Mouse (Mus musculus) ES-Bruce4 (cell line): ENCODE data around the gene Ap2b1. TPM values are rescaled to one million over a fixed set of nuclear protein-coding genes. Genes with fewer than 3 reads are reported as not detected.

Experiments
- H3K27ac ChIP-seq: 2 replicates; pipeline ENCODE4 v1.5.1; 2012; ENCODE audit warnings: low read length, inconsistent platforms; ENCODE audit not compliant: insufficient read depth
- H3K27me3 ChIP-seq: 2 replicates; pipeline ENCODE4 v1.6.1; 2012; ENCODE audit warnings: mild to moderate bottlenecking, low read length, inconsistent platforms; ENCODE audit not compliant: control insufficient read depth, poor library complexity, insufficient read depth, severe bottlenecking
- H3K36me3 ChIP-seq: 2 replicates; pipeline ENCODE4 v1.6.1; 2012; ENCODE audit warnings: inconsistent platforms, mild to moderate bottlenecking, low read length, moderate library complexity; ENCODE audit not compliant: control insufficient read depth, poor library complexity, insufficient read depth, severe bottlenecking
- H3K4me1 ChIP-seq: one replicate; pipeline ENCODE4 v1.8.1; 2011; ENCODE audit warnings: low read length; ENCODE audit not compliant: control insufficient read depth, insufficient read depth
- H3K4me3 ChIP-seq: 2 replicates; pipeline ENCODE4 v1.5.1; 2011; ENCODE audit warnings: low read depth, mild to moderate bottlenecking, low read length
- H3K9ac ChIP-seq: 2 replicates; pipeline ENCODE4 v1.6.1; 2012; ENCODE audit warnings: low read depth, mild to moderate bottlenecking, inconsistent platforms; ENCODE audit not compliant: poor library complexity, severe bottlenecking
- H3K9me3 ChIP-seq: replicated peaks from 2 replicates; pipeline ENCODE4 v1.6.1; 2012; ENCODE audit warnings: mild to moderate bottlenecking, low read length, inconsistent platforms; ENCODE audit not compliant: control insufficient read depth, poor library complexity, insufficient read depth, severe bottlenecking
- CTCF ChIP-seq: IDR thresholded peaks from one replicate; pipeline ENCODE4 v1.8.1; 2011; ENCODE audit warnings: low read depth, low read length
- EP300 ChIP-seq: IDR thresholded peaks from 2 replicates; pipeline ENCODE4 v1.6.1; 2011; ENCODE audit warnings: low read depth, low read length; ENCODE audit not compliant: insufficient read depth
- POLR2A ChIP-seq: IDR thresholded peaks from one replicate; pipeline ENCODE4 v1.8.1; 2011; ENCODE audit warnings: low read length; ENCODE audit not compliant: insufficient read depth
- polyA plus RNA-seq: library from polyadenylated mRNA; stranded (reverse); fragments of >200 nt; gene quantifications from 2 replicates; pipeline ENCODE4 v1.2.4, GENCODE M21; 2011; ENCODE audit warnings: low read depth; ENCODE audit not compliant: missing spikeins, insufficient read depth, insufficient read length

Gene Ap2b1
- polyA plus RNA-seq, 1 experiment: 196 TPM

- no peaks in the 10 kb centered on the region for H3K9me3 ChIP-seq
- TF ChIP-seq EP300 (no peak), POLR2A (no peak), CTCF (no peak)
- H3K27me3 ChIP-seq: no peaks in the 10 kb centered on the region
- H3K9ac ChIP-seq: no peak overlapping the region
- H3K4me3 ChIP-seq: no peak overlapping the region
- H3K36me3 ChIP-seq: no peaks in the 10 kb centered on the region
- no peak overlapping the region for H3K27ac ChIP-seq
- peaks cover 10% of the 10 kb centered on the region for H3K4me1 ChIP-seq
These were observed 151.7 kb downstream of the Ap2b1 start for GRCm38 (mm10) chr11:83450550-83450949.

- Histone ChIP-seq H3K27ac (no peak overlapping the region), H3K27me3 (no peaks in the 10 kb centered on the region), H3K36me3 (no peaks in the 10 kb centered on the region), H3K9me3 (no peaks in the 10 kb centered on the region), H3K4me1 (peaks cover 10% of the 10 kb centered on the region), H3K9ac (no peak overlapping the region), H3K4me3 (no peak overlapping the region)
- no peak for TF ChIP-seq EP300
- no peak for TF ChIP-seq CTCF
- no peak for TF ChIP-seq POLR2A
These were observed 152.5 kb downstream of the Ap2b1 start for GRCm38 (mm10) chr11:83451281-83451680.

GRCm38 (mm10) chr11:83454548-83454947 is 155.7 kb downstream of the Ap2b1 start:
- H3K9me3 ChIP-seq: no peaks in the 10 kb centered on the region
- no peaks in the 10 kb centered on the region for H3K27me3 ChIP-seq
- no peak overlapping the region for H3K9ac ChIP-seq
- no peaks in the 10 kb centered on the region for H3K36me3 ChIP-seq
- no peaks in the 10 kb centered on the region for H3K4me1 ChIP-seq
- TF ChIP-seq EP300 (no peak), POLR2A (no peak), CTCF (no peak)
- no peak overlapping the region for H3K27ac ChIP-seq
- no peak overlapping the region for H3K4me3 ChIP-seq

Other genes starting within 250 kb of the Ap2b1 start
- 0.62 TPM in 1 of 2 replicates, not detected in the other for gene Slfn2, start 233.9 kb upstream of the Ap2b1 start, polyA plus RNA-seq
- not detected in 2 replicates for gene Slfn1, start 182.2 kb upstream of the Ap2b1 start, polyA plus RNA-seq
- gene Slfn4, start 123.8 kb upstream of the Ap2b1 start, polyA plus RNA-seq: not detected in 2 replicates
- gene Slfn3, start 107.7 kb upstream of the Ap2b1 start, polyA plus RNA-seq: 0.41 and 1.2 TPM in 2 replicates
- gene Slfn14, start 12.3 kb upstream of the Ap2b1 start, polyA plus RNA-seq: not detected in 2 replicates
- gene Pex12, start 3.6 kb downstream of the Ap2b1 start, polyA plus RNA-seq: 10.4 and 11.8 TPM in 2 replicates
- 1.1 and 1.6 TPM in 2 replicates for gene Rasl10b, start 110.1 kb downstream of the Ap2b1 start, polyA plus RNA-seq
- not detected in 2 replicates for gene Gas2l2, start 130.4 kb downstream of the Ap2b1 start, polyA plus RNA-seq
- gene 1700020L24Rik, start 138.7 kb downstream of the Ap2b1 start, polyA plus RNA-seq: not detected in 2 replicates
- gene Mmp28, start 164.0 kb downstream of the Ap2b1 start, polyA plus RNA-seq: 0.26 and 0.52 TPM in 2 replicates
- 324 and 326 TPM in 2 replicates for gene Taf15, start 174.1 kb downstream of the Ap2b1 start, polyA plus RNA-seq
- gene Heatr9, start 223.2 kb downstream of the Ap2b1 start, polyA plus RNA-seq: not detected in 2 replicates
- not detected in 2 replicates for gene Ccl5, start 231.5 kb downstream of the Ap2b1 start, polyA plus RNA-seq